Mouse (Mus musculus): ENCODE results near the gene Cox10. TPM values are rescaled to one million over a fixed set of nuclear protein-coding genes. Genes with fewer than 3 reads are reported as not detected.

Cox10 gene
- polyA plus RNA-seq, 1 experiment from 2014 or later = 22.6 TPM

- Histone ChIP-seq H3K9ac (replicated peaks) (no peak overlapping the region; the same call in 1 of the 2 replicates), H3K4me1 (peaks cover 54% of the 10 kb centered on the region), H3K4me2 (replicated peaks) (no peak overlapping the region; the same call in 1 of the 2 replicates), H3K27me3 (peaks cover 85% of the 10 kb centered on the region), H3K27ac (replicated peaks) (no peak overlapping the region), H3K36me3 (no peaks in the 10 kb centered on the region), H3K9me3 (no peaks in the 10 kb centered on the region), H3K4me3 (peak overlapping the region; percentile 48)
- WGBS = 15% methylated on average over 17 of the region's 17 CpGs
- no peak for ATAC-seq (replicated peaks)
Measured at GRCm38 (mm10) chr11:63918321-63919105, 160.8 kb downstream of the Cox10 start.

- no peaks in the 10 kb centered on the region for H3K36me3 ChIP-seq
- peaks cover 81% of the 10 kb centered on the region for H3K27me3 ChIP-seq
- no peak for ATAC-seq (replicated peaks)
- 23% methylated on average over 6 of the region's 6 CpGs for WGBS
- H3K4me1 ChIP-seq = peaks cover 44% of the 10 kb centered on the region
- no peak overlapping the region for H3K4me3 ChIP-seq
- H3K4me2 ChIP-seq (replicated peaks) = no peak overlapping the region
- H3K9me3 ChIP-seq = no peaks in the 10 kb centered on the region
- no peak overlapping the region for H3K9ac ChIP-seq (replicated peaks)
- H3K27ac ChIP-seq (replicated peaks) = no peak overlapping the region
Measured at GRCm38 (mm10) chr11:63917561-63917960, 161.7 kb downstream of the Cox10 start.

- Histone ChIP-seq H3K27ac (replicated peaks) (no peak overlapping the region), H3K9me3 (no peaks in the 10 kb centered on the region), H3K9ac (replicated peaks) (peak overlapping the region; percentile 2; the same call in 1 of the 2 replicates), H3K36me3 (no peaks in the 10 kb centered on the region), H3K4me3 (peak overlapping the region; percentile 35), H3K4me2 (replicated peaks) (peak overlapping the region; percentile 70), H3K4me1 (peaks cover 16% of the 10 kb centered on the region), H3K27me3 (peaks cover 61% of the 10 kb centered on the region)
- 2% methylated on average over 20 of the region's 20 CpGs for WGBS
- peak; percentile 93 for ATAC-seq (replicated peaks)
Measured at GRCm38 (mm10) chr11:63914388-63914787, 164.9 kb downstream of the Cox10 start.

GRCm38 (mm10) chr11:63913936-63914335 lies 165.3 kb downstream of the Cox10 start:
- no peaks in the 10 kb centered on the region for H3K9me3 ChIP-seq
- H3K4me3 ChIP-seq = peak overlapping the region; percentile 35
- H3K4me1 ChIP-seq = peaks cover 12% of the 10 kb centered on the region
- no peaks in the 10 kb centered on the region for H3K36me3 ChIP-seq
- WGBS = 27% methylated on average over 4 of the region's 4 CpGs
- peak overlapping the region; percentile 2; the same call in 1 of the 2 replicates for H3K9ac ChIP-seq (replicated peaks)
- no peak overlapping the region for H3K27ac ChIP-seq (replicated peaks)
- H3K27me3 ChIP-seq = peaks cover 57% of the 10 kb centered on the region
- peak; percentile 64; the same call in 1 of the 2 replicates for ATAC-seq (replicated peaks)
- H3K4me2 ChIP-seq (replicated peaks) = peak overlapping the region; percentile 70

Other genes with a start within 250 kb of the Cox10 start
- gene Hs3st3b1, start 157.2 kb downstream of the Cox10 start, polyA plus RNA-seq (2015; fragmentation: Nextera tagmentation; extraction: Ambion mirVana) = 4.3 and 4.4 TPM in 2 replicates

All from forebrain, embryonic 15.5 days (tissue).